ENCODE assay signal across 13 mouse cellular contexts in genomic region chr3:107964656-107965308, GRCm38 (mm10). TPM values are rescaled to one million over a fixed set of nuclear protein-coding genes. Genes with fewer than 3 reads are reported as not detected.
DNase-seq lines count a peak whose midpoint lies in the region; ATAC-seq and TF ChIP-seq lines count a peak whose summit lies in the region.
"Had no signal": no experiment of that assay in that cellular context is flagged by ENCODE, and none has a peak within 500 bp of the region (broad histone marks: within the 10 kb centered on the region; RNA-seq: fewer than 3 reads in every experiment).

No protein-coding gene starts in this region.

- peaks cover 14% of the 10 kb centered on the region for H3K4me1 ChIP-seq in forebrain, embryonic 10.5 days
- 0 out of 2 replicates have a peak, but pooled peaks cover 5% of the 10 kb centered on the region for H3K4me1 ChIP-seq in forebrain, embryonic 15.5 days
- H3K4me1 ChIP-seq in liver, embryonic 13.5 days (replicated peaks): peaks cover 17% of the 10 kb centered on the region
- H3K4me1 ChIP-seq in thymus, adult 2 months (replicated peaks; ENCODE audit: control insufficient read depth, insufficient read depth, low read length): no peaks in the 10 kb centered on the region
- H3K4me1 ChIP-seq: limb, embryonic 13.5 days had no signal

- H3K4me3 ChIP-seq in forebrain, embryonic 10.5 days: no peak overlapping the region
- no peak overlapping the region for H3K4me3 ChIP-seq in forebrain, embryonic 15.5 days
- no peak overlapping the region for H3K4me3 ChIP-seq in liver, embryonic 13.5 days (replicated peaks)
- H3K4me3 ChIP-seq in thymus, adult 2 months (ENCODE audit: control insufficient read depth, insufficient read depth, low read length): no peak overlapping the region
- H3K4me3 ChIP-seq: erythroblast, embryonic 14.5 days; limb, embryonic 13.5 days had no signal

- no peak for DNase-seq in forebrain, embryonic 10.5 days (ENCODE audit: extremely low spot score, low spot score)
- peak; percentile 79 for DNase-seq in 416B (ENCODE audit: low read depth)
- peak; percentile 44 to 48 for DNase-seq in adrenal gland, postnatal 36 days
- DNase-seq in liver, embryonic 13.5 days: peak; percentile 5
- no peak for DNase-seq in right cerebral cortex, postnatal 4 days
- DNase-seq in thymus, adult 2 months: no peak
- DNase-seq in left cerebral cortex, postnatal 4 days: no peak
- DNase-seq: cerebellum, adult 2 months; kidney, postnatal 4 days had no signal

- peak overlapping the region; percentile 72 for H3K27ac ChIP-seq in forebrain, embryonic 10.5 days
- no peak overlapping the region for H3K27ac ChIP-seq in forebrain, embryonic 15.5 days (replicated peaks)
- peak overlapping the region; percentile 2; the same call in 1 of the 2 replicates for H3K27ac ChIP-seq in liver, embryonic 13.5 days
- no peak overlapping the region for H3K27ac ChIP-seq in thymus, adult 2 months (ENCODE audit: control insufficient read depth, insufficient read depth, low read length)
- H3K27ac ChIP-seq: limb, embryonic 13.5 days had no signal

- TF ChIP-seq POLR2A in thymus, adult 2 months (IDR thresholded peaks at IDR 0.05; ENCODE audit: control insufficient read depth, extremely low read depth, insufficient read depth, low read length, poor library complexity): no peak

- ATAC-seq in forebrain, embryonic 15.5 days (replicated peaks): no peak
- peak; percentile 24; the same call in 1 of the 2 replicates for ATAC-seq in liver, embryonic 13.5 days (ENCODE audit: low read depth)

- H3K27me3 ChIP-seq in forebrain, embryonic 10.5 days (ENCODE audit: poor library complexity, severe bottlenecking): no peaks in the 10 kb centered on the region
- H3K27me3 ChIP-seq in forebrain, embryonic 15.5 days: no peaks in the 10 kb centered on the region
- H3K27me3 ChIP-seq in liver, embryonic 13.5 days: no peaks in the 10 kb centered on the region
- H3K27me3 ChIP-seq in thymus, adult 2 months (ENCODE audit: control insufficient read depth, insufficient read depth, low read length): no peaks in the 10 kb centered on the region
- H3K27me3 ChIP-seq: limb, embryonic 13.5 days had no signal

- no peak for TF ChIP-seq CTCF in thymus, adult 2 months (IDR thresholded peaks at IDR 0.05; ENCODE audit: borderline replicate concordance, control insufficient read depth, extremely low read depth, insufficient read depth, low read length, poor library complexity)

- H3K36me3 ChIP-seq in forebrain, embryonic 10.5 days (replicated peaks): no peaks in the 10 kb centered on the region
- no peaks in the 10 kb centered on the region for H3K36me3 ChIP-seq in forebrain, embryonic 15.5 days
- H3K36me3 ChIP-seq in liver, embryonic 13.5 days: no peaks in the 10 kb centered on the region
- no peaks in the 10 kb centered on the region for H3K36me3 ChIP-seq in thymus, adult 2 months (ENCODE audit: control insufficient read depth, insufficient read depth, low read length)
- H3K36me3 ChIP-seq: limb, embryonic 13.5 days had no signal

- intact Hi-C loops in left cerebral cortex, postnatal 4 days (cut with DNase I): no loop called here

- no peak overlapping the region for H3K9ac ChIP-seq in forebrain, embryonic 15.5 days (replicated peaks)
- H3K9ac ChIP-seq in liver, embryonic 13.5 days: no peak overlapping the region
- H3K9ac ChIP-seq: limb, embryonic 13.5 days had no signal

- no peak overlapping the region for H3K4me2 ChIP-seq in forebrain, embryonic 15.5 days (replicated peaks)
- H3K4me2 ChIP-seq in liver, embryonic 13.5 days: peak overlapping the region; percentile 6
- H3K4me2 ChIP-seq: limb, embryonic 13.5 days had no signal

- WGBS in forebrain, embryonic 10.5 days: 72% methylated on average over 5 of the region's 5 CpGs
- 55% methylated on average over 5 of the region's 5 CpGs for WGBS in forebrain, embryonic 15.5 days
- WGBS in liver, embryonic 13.5 days (ENCODE audit: insufficient replicate concordance): 33% methylated on average over 5 of the region's 5 CpGs
- WGBS in thymus, adult 2 months: 56% methylated on average over 5 of the region's 5 CpGs

- no peaks in the 10 kb centered on the region for H3K9me3 ChIP-seq in forebrain, embryonic 10.5 days
- no peaks in the 10 kb centered on the region for H3K9me3 ChIP-seq in forebrain, embryonic 15.5 days
- H3K9me3 ChIP-seq in liver, embryonic 13.5 days (replicated peaks): no peaks in the 10 kb centered on the region
- H3K9me3 ChIP-seq: limb, embryonic 13.5 days had no signal

RNA-seq across cellular contexts. Expression of gene Gstm3, which starts 4.3 kb away (rescaled TPM):
- not detected in 2 replicates for polyA plus RNA-seq in forebrain, embryonic 10.5 days (2016; fragmentation: Nextera tagmentation; extraction: Ambion mirVana)
- polyA plus RNA-seq in forebrain, embryonic 15.5 days (2015; fragmentation: Nextera tagmentation; extraction: Ambion mirVana): not detected in 2 replicates
- not detected for total RNA-seq in adrenal gland, postnatal 36 days (2021)
- polyA plus RNA-seq in liver, embryonic 13.5 days (2015; fragmentation: Nextera tagmentation; extraction: Ambion mirVana): 11.4 and 11.8 TPM in 2 replicates
- polyA plus RNA-seq in thymus, adult 2 months (2012; rRNA removed): 1.2 and 1.3 TPM in 2 replicates
- not detected for total RNA-seq in left cerebral cortex, postnatal 4 days (2021)
- polyA plus RNA-seq: cerebellum, adult 2 months; heart, embryonic 14.5 days; limb, embryonic 13.5 days had no signal

RNA-seq across cellular contexts. Expression of gene Gstm6, which starts 21.2 kb away (rescaled TPM):
- 11.2 and 13.5 TPM in 2 replicates for polyA plus RNA-seq in forebrain, embryonic 10.5 days (2016; fragmentation: Nextera tagmentation; extraction: Ambion mirVana)
- polyA plus RNA-seq in forebrain, embryonic 15.5 days (2015; fragmentation: Nextera tagmentation; extraction: Ambion mirVana): 10.9 and 12.6 TPM in 2 replicates
- 1 to 10 TPM; 4.3 to 6.0 TPM for total RNA-seq in adrenal gland, postnatal 36 days (2021)
- 9.0 and 12.0 TPM in 2 replicates for polyA plus RNA-seq in liver, embryonic 13.5 days (2015; fragmentation: Nextera tagmentation; extraction: Ambion mirVana)
- 1.1 and 1.3 TPM in 2 replicates for polyA plus RNA-seq in thymus, adult 2 months (2012; rRNA removed)
- total RNA-seq in left cerebral cortex, postnatal 4 days (2021): 1 to 10 TPM; 4.9 to 5.3 TPM
- polyA plus RNA-seq: erythroblast, embryonic 14.5 days had no signal

RNA-seq across cellular contexts. Expression of gene Gstm2, which starts 21.5 kb away (rescaled TPM):
- polyA plus RNA-seq in forebrain, embryonic 10.5 days (2016; fragmentation: Nextera tagmentation; extraction: Ambion mirVana): 10.1 and 10.2 TPM in 2 replicates
- polyA plus RNA-seq in forebrain, embryonic 15.5 days (2015; fragmentation: Nextera tagmentation; extraction: Ambion mirVana): 4.3 and 4.5 TPM in 2 replicates
- total RNA-seq in adrenal gland, postnatal 36 days (2021): 100 to 1,000 TPM; 143 to 261 TPM
- polyA plus RNA-seq in liver, embryonic 13.5 days (2015; fragmentation: Nextera tagmentation; extraction: Ambion mirVana): 5.9 and 6.1 TPM in 2 replicates
- 15.4 and 28.1 TPM in 2 replicates for polyA plus RNA-seq in thymus, adult 2 months (2012; rRNA removed)
- total RNA-seq in left cerebral cortex, postnatal 4 days (2021): 1 to 10 TPM; 3.2 to 3.8 TPM
- polyA plus RNA-seq: erythroblast, embryonic 14.5 days had no signal

RNA-seq across cellular contexts. Expression of gene Gstm7, which starts 33.2 kb away (rescaled TPM):
- 17.7 and 19.5 TPM in 2 replicates for polyA plus RNA-seq in forebrain, embryonic 10.5 days (2016; fragmentation: Nextera tagmentation; extraction: Ambion mirVana)
- 74.8 and 81.6 TPM in 2 replicates for polyA plus RNA-seq in forebrain, embryonic 15.5 days (2015; fragmentation: Nextera tagmentation; extraction: Ambion mirVana)
- total RNA-seq in adrenal gland, postnatal 36 days (2021): 100 to 1,000 TPM; 143 to 157 TPM
- 11.1 and 13.2 TPM in 2 replicates for polyA plus RNA-seq in liver, embryonic 13.5 days (2015; fragmentation: Nextera tagmentation; extraction: Ambion mirVana)
- polyA plus RNA-seq in thymus, adult 2 months (2012; rRNA removed): 2.1 and 5.3 TPM in 2 replicates
- total RNA-seq in left cerebral cortex, postnatal 4 days (2021): 10 to 100 TPM; 29.3 to 29.7 TPM
- polyA plus RNA-seq: erythroblast, embryonic 14.5 days had no signal

RNA-seq across cellular contexts. Expression of gene Gstm1, which starts 53.0 kb away (rescaled TPM):
- polyA plus RNA-seq in forebrain, embryonic 10.5 days (2016; fragmentation: Nextera tagmentation; extraction: Ambion mirVana): 30.4 and 33.4 TPM in 2 replicates
- polyA plus RNA-seq in forebrain, embryonic 15.5 days (2015; fragmentation: Nextera tagmentation; extraction: Ambion mirVana): 44.0 and 60.7 TPM in 2 replicates
- total RNA-seq in adrenal gland, postnatal 36 days (2021): 100 to 1,000 TPM; 325 to 425 TPM
- 264 and 265 TPM in 2 replicates for polyA plus RNA-seq in liver, embryonic 13.5 days (2015; fragmentation: Nextera tagmentation; extraction: Ambion mirVana)
- 93.0 and 124 TPM in 2 replicates for polyA plus RNA-seq in thymus, adult 2 months (2012; rRNA removed)
- total RNA-seq in left cerebral cortex, postnatal 4 days (2021): 10 to 100 TPM; 60.4 to 75.2 TPM

Comparison
In these comparisons a context has a peak if more than half of its experiments do, and no peak if none do; other contexts are left out.
1. H3K27ac ChIP-seq: peak in forebrain, embryonic 10.5 days (single experiment) and liver, embryonic 13.5 days (single experiment); none in forebrain, embryonic 15.5 days (single experiment) and thymus, adult 2 months (single experiment).
2. DNase-seq: peak in 416B (single experiment), adrenal gland, postnatal 36 days (2 of 2) and liver, embryonic 13.5 days (single experiment); none in forebrain, embryonic 10.5 days (single experiment), right cerebral cortex, postnatal 4 days (single experiment), thymus, adult 2 months (single experiment) and left cerebral cortex, postnatal 4 days (single experiment).